Mouse (Mus musculus) frontal cortex, adult 2 months (tissue): ENCODE results near the gene Gm20388. TPM values are rescaled to one million over a fixed set of nuclear protein-coding genes. Genes with fewer than 3 reads are reported as not detected.
A peak's percentile ranks its signal among the peaks of the same experiment; 100 is the strongest.

ENCODE experiments used
- DNase-seq, 2 experiments: peaks; one replicate each; pipeline ENCODE4 v3.0.0; 2022; ENCODE audit warnings: low spot score in 1 of 2; ENCODE audit errors: extremely low spot score in 1 of 2
- polyA plus RNA-seq: library from polyadenylated mRNA; depleted of rRNA; stranded (reverse); fragments of >200 nt; gene quantifications from 2 replicates; pipeline ENCODE4 v1.2.3, GENCODE M21; 2012

Gene Gm20388
- polyA plus RNA-seq, 1 experiment, result 22.2 TPM

- no peak for DNase-seq
Observed at GRCm38 (mm10) chr8:119914161-119914560, 3.5 kb downstream of the Gm20388 start.

GRCm38 (mm10) chr8:119915298-119915697, 4.7 kb downstream of the Gm20388 start:
- DNase-seq, result no peak

GRCm38 (mm10) chr8:119916237-119916892, 5.7 kb downstream of the Gm20388 start:
- DNase-seq, result no peak

GRCm38 (mm10) chr8:119917415-119917814, 6.8 kb downstream of the Gm20388 start:
- no peak for DNase-seq

GRCm38 (mm10) chr8:119918155-119918567, 7.5 kb downstream of the Gm20388 start:
- DNase-seq, result no peak

GRCm38 (mm10) chr8:119923259-119923658, 12.6 kb downstream of the Gm20388 start:
- no peak for DNase-seq

GRCm38 (mm10) chr8:119925428-119925827, 14.8 kb downstream of the Gm20388 start:
- DNase-seq, result peak in 1 of 2 experiments; percentile 49

- DNase-seq, result peak in 1 of 2 experiments; percentile 46
Observed at GRCm38 (mm10) chr8:119926474-119926873, 15.8 kb downstream of the Gm20388 start.

- DNase-seq, result peak in 1 of 2 experiments; percentile 72
Observed at GRCm38 (mm10) chr8:119927422-119928092, 16.9 kb downstream of the Gm20388 start.

- DNase-seq, result no peak
Observed at GRCm38 (mm10) chr8:119931317-119931716, 20.7 kb downstream of the Gm20388 start.

- no peak for DNase-seq
Observed at GRCm38 (mm10) chr8:119933681-119934080, 23.0 kb downstream of the Gm20388 start.

GRCm38 (mm10) chr8:119935541-119935940, 24.9 kb downstream of the Gm20388 start:
- DNase-seq, result no peak

- DNase-seq, result no peak
Observed at GRCm38 (mm10) chr8:119938481-119938880, 27.8 kb downstream of the Gm20388 start.

GRCm38 (mm10) chr8:119939336-119939735, 28.7 kb downstream of the Gm20388 start:
- DNase-seq, result no peak

- no peak for DNase-seq
Observed at GRCm38 (mm10) chr8:119941471-119941870, 30.8 kb downstream of the Gm20388 start.

GRCm38 (mm10) chr8:119943616-119944015, 33.0 kb downstream of the Gm20388 start:
- DNase-seq, result no peak

- DNase-seq, result peak; percentile 33 to 89
Observed at GRCm38 (mm10) chr8:119944096-119944811, 33.6 kb downstream of the Gm20388 start.

- DNase-seq, result peak in 1 of 2 experiments; percentile 25
Observed at GRCm38 (mm10) chr8:119946326-119946865, 35.8 kb downstream of the Gm20388 start.

GRCm38 (mm10) chr8:119947653-119948052, 37.0 kb downstream of the Gm20388 start:
- no peak for DNase-seq

- peak; percentile 23 to 71 for DNase-seq
Observed at GRCm38 (mm10) chr8:119948340-119948739, 37.7 kb downstream of the Gm20388 start.

GRCm38 (mm10) chr8:119952282-119952681, 41.6 kb downstream of the Gm20388 start:
- no peak for DNase-seq
